Comparison of ENCODE assay signal across 8 mouse cellular contexts in the genomic region with DNA sequence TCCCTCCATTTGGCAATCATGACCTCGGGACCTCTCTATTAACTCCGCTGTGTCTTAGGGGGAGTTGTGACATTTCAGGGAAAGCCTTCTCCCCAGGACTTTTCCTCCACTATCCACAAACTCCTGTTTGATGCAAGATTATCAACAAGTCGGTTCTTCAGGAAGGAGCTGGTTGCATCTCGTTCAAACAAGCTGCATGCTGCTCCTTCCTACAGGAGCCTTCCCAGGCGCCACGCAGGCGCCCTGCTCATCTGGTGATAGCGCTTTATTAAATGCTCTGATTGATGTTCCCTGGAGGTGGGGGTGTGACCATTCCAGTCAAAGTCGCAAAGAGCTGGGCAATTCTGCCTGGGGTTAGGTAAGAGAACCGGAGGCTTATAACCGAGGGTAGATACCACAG. TPM values are rescaled to one million over a fixed set of nuclear protein-coding genes. Genes with fewer than 3 reads are reported as not detected.
DNase-seq lines count a peak whose midpoint lies in the region; ATAC-seq lines count a peak whose summit lies in the region.

No protein-coding gene starts in this region.

- peak; percentile 13 for DNase-seq in adrenal gland, adult 8-10 months
- DNase-seq in adrenal gland, adult 18-20 months (ENCODE audit: low spot score in 2 of 2), result no peak
- DNase-seq in ES-CJ7 (ENCODE audit: low read depth, low spot score), result peak; percentile 21
- DNase-seq in hindbrain, embryonic 11.5 days (ENCODE audit: low spot score), result peak; percentile 48
- no peak for DNase-seq in spleen, postnatal 36 days (ENCODE audit: low spot score in 2 of 2)
- no peak for DNase-seq in left cerebral cortex, adult 18-20 months (ENCODE audit: low spot score in 2 of 2)
- DNase-seq in cerebellum, adult 11-12 months, result no peak

- peak overlapping the region; percentile 50 for H3K4me3 ChIP-seq in hindbrain, embryonic 11.5 days (ENCODE audit: low read depth, low read length)
- no peak overlapping the region for H3K4me3 ChIP-seq in liver, embryonic 15.5 days (replicated peaks)

- H3K27me3 ChIP-seq in hindbrain, embryonic 11.5 days (ENCODE audit: control insufficient read depth, insufficient read depth, low read length), result peaks cover 6% of the 10 kb centered on the region; the same call in 1 of the 2 replicates
- peaks cover 54% of the 10 kb centered on the region for H3K27me3 ChIP-seq in liver, embryonic 15.5 days

- peak overlapping the region; percentile 81 for H3K4me2 ChIP-seq in hindbrain, embryonic 11.5 days (replicated peaks; ENCODE audit: low read depth, low read length)
- H3K4me2 ChIP-seq in liver, embryonic 15.5 days, result peak overlapping the region; percentile 60; the same call in 1 of the 2 replicates

- H3K36me3 ChIP-seq in hindbrain, embryonic 11.5 days (ENCODE audit: control insufficient read depth, insufficient read depth, low read length), result no peaks in the 10 kb centered on the region
- no peaks in the 10 kb centered on the region for H3K36me3 ChIP-seq in liver, embryonic 15.5 days (replicated peaks)

- H3K9me3 ChIP-seq in hindbrain, embryonic 11.5 days (ENCODE audit: control insufficient read depth, low read length), result no peaks in the 10 kb centered on the region
- H3K9me3 ChIP-seq in liver, embryonic 15.5 days (replicated peaks), result no peaks in the 10 kb centered on the region

- no peak overlapping the region for H3K27ac ChIP-seq in hindbrain, embryonic 11.5 days (ENCODE audit: low read depth, low read length)
- no peak overlapping the region for H3K27ac ChIP-seq in liver, embryonic 15.5 days (replicated peaks)

- WGBS in hindbrain, embryonic 11.5 days, result 4% methylated on average over 11 of the region's 11 CpGs
- WGBS in liver, embryonic 15.5 days (ENCODE audit: insufficient replicate concordance), result 8% methylated on average over 11 of the region's 11 CpGs

- H3K9ac ChIP-seq in hindbrain, embryonic 11.5 days (ENCODE audit: low read depth, low read length), result no peak overlapping the region; the same call in 1 of the 2 replicates
- H3K9ac ChIP-seq in liver, embryonic 15.5 days, result no peak overlapping the region

- no peak for ATAC-seq in hindbrain, embryonic 11.5 days (ENCODE audit: low FRiP score)
- ATAC-seq in liver, embryonic 15.5 days (ENCODE audit: insufficient read depth), result no peak

- H3K4me1 ChIP-seq in hindbrain, embryonic 11.5 days (replicated peaks; ENCODE audit: control insufficient read depth, insufficient read depth, low read length), result peaks cover 4% of the 10 kb centered on the region
- no peaks in the 10 kb centered on the region for H3K4me1 ChIP-seq in liver, embryonic 15.5 days (replicated peaks)

RNA-seq across cellular contexts. Expression of a gene that starts 1.1 kb away (rescaled TPM):
- 1 to 10 TPM; 1.9 to 3.9 (median 2.5) TPM for total RNA-seq in adrenal gland, adult 8-10 months (2022)
- total RNA-seq in adrenal gland, adult 18-20 months (2021), result 1 to 10 TPM in 1 of 2 experiments, under 1 TPM in 1; 0.80 to 1.2 TPM
- polyA plus RNA-seq in hindbrain, embryonic 11.5 days (2014; fragmentation: Nextera tagmentation; extraction: Ambion mirVana), result 1.5 and 1.6 TPM in 2 replicates
- not detected in 2 replicates for polyA plus RNA-seq in liver, embryonic 15.5 days (2015; fragmentation: Nextera tagmentation; extraction: Ambion mirVana)
- total RNA-seq in left cerebral cortex, adult 18-20 months (2021), result 1 to 10 TPM; 4.6 to 6.8 TPM

Comparison
In these comparisons a context has a peak if more than half of its experiments do, and no peak if none do; other contexts are left out.
1. DNase-seq: peak in adrenal gland, adult 8-10 months (single experiment), ES-CJ7 (single experiment) and hindbrain, embryonic 11.5 days (single experiment); none in adrenal gland, adult 18-20 months (0 of 2), spleen, postnatal 36 days (0 of 2), left cerebral cortex, adult 18-20 months (0 of 2) and cerebellum, adult 11-12 months (single experiment).